Mouse (Mus musculus): ENCODE results near the gene Gm3376.
"Not testable (repeated sequence)": the region's sequence is repeated elsewhere in the genome, so short reads cannot be mapped to it uniquely, and the experiment has no call there.

The Gm3376 gene

GRCm38 (mm10) chrY:3771373-3771772, at the start of gene Gm3376:
Gm3376 (plus strand) TSS chrY:3771673.
- not testable (repeated sequence) for DNase-seq (ENCODE audit: extremely low spot score)
